Mouse (Mus musculus) midbrain, postnatal 0 days (tissue): ENCODE measurements at regions not wholly inside any gene's neighbourhood (a gene's known extent, or its start where the extent isn't known, plus 50 kb on each side); places are given as distances from the start of the nearest gene placed in this dataset.
A peak's percentile ranks its signal among the peaks of the same experiment; 100 is the strongest.

Experiments
- ATAC-seq: fragments of 200-750 bp; cut with Nextera tagmentation; 2 replicates; pipeline ENCODE4 v1.8.0; 2017; ENCODE audit warnings: moderate number of reproducible peaks, mild to moderate bottlenecking, moderate TSS enrichment, moderate library complexity; ENCODE audit not compliant: low FRiP score
- DNase-seq: peaks from one replicate; pipeline ENCODE4 v3.0.0-alpha.2; 2015; ENCODE audit warnings: low spot score
- H3K27ac ChIP-seq: fragments of 300-500 bp; sonication (generic); 2 replicates; pipeline ENCODE4 v1.5.1; 2014; ENCODE audit warnings: low read depth, mild to moderate bottlenecking, low read length, mixed read lengths
- H3K27me3 ChIP-seq: fragments of 300-500 bp; sonication (generic); 2 replicates; pipeline ENCODE4 v1.6.1; 2014; ENCODE audit warnings: low read length, control low read depth, mixed read lengths; ENCODE audit not compliant: insufficient read depth
- H3K36me3 ChIP-seq: fragments of 300-500 bp; sonication (generic); 2 replicates; pipeline ENCODE4 v1.6.1; 2014; ENCODE audit warnings: low read length, control low read depth, mixed read lengths; ENCODE audit not compliant: insufficient read depth
- H3K4me1 ChIP-seq: fragments of 300-500 bp; sonication (generic); 2 replicates; pipeline ENCODE4 v1.6.1; 2014; ENCODE audit warnings: mild to moderate bottlenecking, control low read depth, antibody characterized with exemption, low read length, mixed read lengths; ENCODE audit not compliant: insufficient read depth
- H3K4me2 ChIP-seq: fragments of 300-500 bp; sonication (generic); 2 replicates; pipeline ENCODE4 v1.6.1; 2014; ENCODE audit warnings: low read depth, mild to moderate bottlenecking, low read length, mixed read lengths; ENCODE audit not compliant: poor library complexity, severe bottlenecking
- H3K4me3 ChIP-seq: fragments of 300-500 bp; sonication (generic); 2 replicates; pipeline ENCODE4 v1.5.1; 2014; ENCODE audit warnings: low read depth, mild to moderate bottlenecking, low read length, moderate library complexity
- H3K9ac ChIP-seq: fragments of 300-500 bp; sonication (generic); replicated peaks from 2 replicates; pipeline ENCODE4 v1.6.1; 2014; ENCODE audit warnings: mild to moderate bottlenecking, low read length, moderate library complexity, mixed read lengths; ENCODE audit not compliant: poor library complexity, severe bottlenecking
- H3K9me3 ChIP-seq: fragments of 300-500 bp; sonication (generic); 2 replicates; pipeline ENCODE4 v1.6.1; 2016; ENCODE audit warnings: low read length, control low read depth
- CTCF ChIP-seq: IDR thresholded peaks from 2 replicates; pipeline ENCODE4 v1.5.1; 2016; ENCODE audit warnings: antibody characterized with exemption, mild to moderate bottlenecking
- WGBS: fragments of 180-500 bp; shearing (Covaris S2); extraction: QIAGEN DNeasy Blood & Tissue Kit; methylation state at CpG from one replicate; pipeline ENCODE4 v1.1.7; 2014; 5-methylcytosine and 5-hydroxymethylcytosine counted together

DNA sequence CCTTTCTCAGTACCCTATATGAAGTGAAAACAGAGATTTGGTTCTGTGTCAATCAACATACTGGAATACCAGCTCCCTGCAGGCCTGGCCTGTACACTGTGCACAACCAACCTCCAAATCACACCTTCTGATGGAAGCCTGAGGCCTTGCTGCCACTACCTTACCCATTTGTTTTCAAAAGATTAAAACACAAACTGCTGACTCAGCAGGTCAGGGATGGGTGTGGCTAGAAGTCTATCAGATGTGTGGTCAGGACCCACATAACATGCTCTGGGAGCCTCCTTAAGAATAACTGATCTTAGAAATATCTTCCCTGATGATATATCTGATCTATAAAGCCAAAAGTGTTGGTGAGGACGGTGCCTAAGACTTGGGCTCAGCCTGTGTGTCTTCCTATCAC lies 221.6 kb upstream of the Rgma start:
- Histone ChIP-seq H3K9ac (no peak overlapping the region), H3K36me3 (no peaks in the 10 kb centered on the region), H3K4me1 (no peaks in the 10 kb centered on the region; the same call in 1 of the 2 replicates), H3K27me3 (no peaks in the 10 kb centered on the region), H3K9me3 (no peaks in the 10 kb centered on the region), H3K4me2 (no peak overlapping the region), H3K4me3 (no peak overlapping the region), H3K27ac (no peak overlapping the region)
- 97% methylated on average over 1 of the region's 1 CpGs for WGBS
- TF ChIP-seq CTCF = no peak
- DNase-seq (no peak), ATAC-seq (no peak)

- DNase-seq (peak; percentile 14), ATAC-seq (no peak)
- H3K4me3 ChIP-seq = no peak overlapping the region
- H3K27ac ChIP-seq = no peak overlapping the region
- H3K36me3 ChIP-seq = no peaks in the 10 kb centered on the region
- no peaks in the 10 kb centered on the region for H3K4me1 ChIP-seq
- TF ChIP-seq CTCF = no peak
- H3K9me3 ChIP-seq = no peaks in the 10 kb centered on the region
- no peaks in the 10 kb centered on the region for H3K27me3 ChIP-seq
- WGBS = 74% methylated on average over 5 of the region's 5 CpGs
- H3K9ac ChIP-seq = no peak overlapping the region
- H3K4me2 ChIP-seq = no peak overlapping the region
Observed at GRCm38 (mm10) chr7:73158833-73159232, 216.5 kb upstream of the Rgma start.

- Histone ChIP-seq H3K27ac (no peak overlapping the region), H3K9ac (no peak overlapping the region), H3K27me3 (no peaks in the 10 kb centered on the region), H3K4me2 (no peak overlapping the region), H3K4me3 (no peak overlapping the region), H3K36me3 (no peaks in the 10 kb centered on the region), H3K9me3 (no peaks in the 10 kb centered on the region), H3K4me1 (no peaks in the 10 kb centered on the region)
- 81% methylated on average over 8 of the region's 8 CpGs for WGBS
- no peak for ATAC-seq
- peak; percentile 10; the same call in 1 of the 2 replicates for TF ChIP-seq CTCF
- no peak for DNase-seq
Observed at GRCm38 (mm10) chr7:73160968-73161367, 214.3 kb upstream of the Rgma start.

DNA sequence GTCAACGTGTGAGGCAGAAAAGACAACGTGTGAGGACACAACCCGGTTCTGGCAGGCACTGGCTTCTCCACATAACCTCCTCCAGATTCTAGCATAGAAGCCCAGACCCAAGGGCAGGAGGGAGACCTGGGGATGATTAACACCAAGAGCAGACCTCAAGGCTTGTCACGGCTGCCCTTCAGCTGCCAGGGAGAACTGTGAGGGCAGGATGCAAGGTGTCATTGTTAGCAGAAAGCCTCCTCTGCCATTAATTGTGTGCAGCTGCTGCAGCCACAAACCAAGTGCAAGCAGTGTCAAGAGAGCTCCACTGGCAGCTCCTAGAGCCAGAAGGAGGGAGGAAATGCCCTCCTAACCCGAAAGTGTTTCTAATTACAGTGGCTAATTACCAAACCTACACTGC lies 211.6 kb upstream of the Rgma start:
- Histone ChIP-seq H3K27ac (no peak overlapping the region), H3K9ac (no peak overlapping the region), H3K4me2 (no peak overlapping the region), H3K4me3 (no peak overlapping the region), H3K9me3 (no peaks in the 10 kb centered on the region), H3K4me1 (no peaks in the 10 kb centered on the region), H3K36me3 (no peaks in the 10 kb centered on the region), H3K27me3 (no peaks in the 10 kb centered on the region)
- no peak for TF ChIP-seq CTCF
- no peak for DNase-seq
- ATAC-seq = no peak
- WGBS = 62% methylated on average over 5 of the region's 5 CpGs

DNA sequence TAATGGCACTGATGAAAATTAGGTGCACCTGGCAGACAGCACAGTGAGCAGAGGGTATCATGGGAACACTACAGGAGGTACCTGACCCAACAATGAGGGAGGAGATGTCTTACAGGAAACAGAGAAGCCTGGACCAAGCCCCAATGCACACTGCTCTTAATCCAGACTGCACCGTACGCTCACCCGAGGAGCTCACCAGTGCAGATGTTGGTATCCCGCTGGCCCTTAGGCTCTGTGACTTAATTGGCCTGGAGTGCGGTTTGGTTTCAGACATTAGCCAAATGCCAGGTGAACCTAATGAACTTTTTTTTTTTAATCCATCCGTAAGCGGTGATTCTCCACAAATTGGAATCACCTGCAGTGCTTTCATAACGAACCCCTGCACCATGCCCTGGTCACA lies 209.8 kb upstream of the Rgma start:
- H3K4me1 ChIP-seq = no peaks in the 10 kb centered on the region
- H3K9me3 ChIP-seq = no peaks in the 10 kb centered on the region
- no peak overlapping the region for H3K4me2 ChIP-seq
- H3K36me3 ChIP-seq = no peaks in the 10 kb centered on the region
- DNase-seq (no peak), ATAC-seq (no peak)
- 90% methylated on average over 8 of the region's 8 CpGs for WGBS
- no peak overlapping the region for H3K27ac ChIP-seq
- H3K4me3 ChIP-seq = no peak overlapping the region
- no peak overlapping the region for H3K9ac ChIP-seq
- TF ChIP-seq CTCF = no peak
- H3K27me3 ChIP-seq = no peaks in the 10 kb centered on the region

GRCm38 (mm10) chr7:73169416-73169815 lies 205.9 kb upstream of the Rgma start:
- Histone ChIP-seq H3K4me3 (no peak overlapping the region), H3K27ac (no peak overlapping the region), H3K27me3 (no peaks in the 10 kb centered on the region), H3K4me1 (no peaks in the 10 kb centered on the region), H3K9me3 (no peaks in the 10 kb centered on the region), H3K9ac (no peak overlapping the region), H3K36me3 (no peaks in the 10 kb centered on the region), H3K4me2 (no peak overlapping the region)
- ATAC-seq = no peak
- WGBS = 79% methylated on average over 8 of the region's 8 CpGs
- no peak for DNase-seq
- TF ChIP-seq CTCF = no peak
